In genomic region chr10:95611331-95611721, GRCm38 (mm10) we compare ENCODE assay signal across 9 mouse cellular contexts. TPM values are rescaled to one million over a fixed set of nuclear protein-coding genes. Genes with fewer than 3 reads are reported as not detected.
A peak's percentile ranks its signal among the peaks of the same experiment; 100 is the strongest.
DNase-seq lines count a peak whose midpoint lies in the region; ATAC-seq and TF ChIP-seq lines count a peak whose summit lies in the region.
"Had no signal": no experiment of that assay in that cellular context is flagged by ENCODE, and none has a peak within 500 bp of the region (broad histone marks: within the 10 kb centered on the region; RNA-seq: fewer than 3 reads in every experiment).

No protein-coding gene starts in this region.

- no peaks in the 10 kb centered on the region for H3K36me3 ChIP-seq in heart, embryonic 16.5 days (ENCODE audit: control insufficient read depth, insufficient read depth)
- H3K36me3 ChIP-seq in kidney, postnatal 0 days (ENCODE audit: insufficient read depth, low read length) = no peaks in the 10 kb centered on the region

- H3K27me3 ChIP-seq in heart, embryonic 16.5 days (ENCODE audit: control insufficient read depth, insufficient read depth, low read length) = no peaks in the 10 kb centered on the region
- no peaks in the 10 kb centered on the region for H3K27me3 ChIP-seq in kidney, postnatal 0 days (ENCODE audit: insufficient read depth, low read length)

- H3K9me3 ChIP-seq in heart, embryonic 16.5 days (replicated peaks; ENCODE audit: control insufficient read depth, low read length) = no peaks in the 10 kb centered on the region
- H3K9me3 ChIP-seq in kidney, postnatal 0 days (replicated peaks; ENCODE audit: low read length) = no peaks in the 10 kb centered on the region

- peak; percentile 36 for DNase-seq in adrenal gland, postnatal 10 days
- no peak for DNase-seq in adrenal gland, adult 8-10 months
- DNase-seq in embryo, embryonic 10 days (ENCODE audit: low spot score) = peak; percentile 51
- peak; percentile 63 for DNase-seq in kidney, postnatal 0 days (ENCODE audit: low spot score)
- DNase-seq in spleen, adult 18-20 months = no peak
- DNase-seq: forebrain, postnatal 0 days had no signal

- H3K9ac ChIP-seq in heart, embryonic 16.5 days (ENCODE audit: low read length) = peak overlapping the region; percentile 54
- 0 out of 2 replicates have a peak overlapping the region, but pooled peaks have one; percentile 35 for H3K9ac ChIP-seq in kidney, postnatal 0 days (ENCODE audit: low read depth, low read length)
- H3K9ac ChIP-seq: forebrain, postnatal 0 days had no signal

- peaks cover 11% of the 10 kb centered on the region for H3K4me1 ChIP-seq in heart, embryonic 16.5 days (ENCODE audit: control insufficient read depth, insufficient read depth, low read length)
- peaks cover 10% of the 10 kb centered on the region; the same call in 1 of the 2 replicates for H3K4me1 ChIP-seq in kidney, postnatal 0 days (replicated peaks; ENCODE audit: insufficient read depth, low read length)

- TF ChIP-seq CTCF in kidney, postnatal 0 days (IDR thresholded peaks at IDR 0.05; ENCODE audit: low read depth) = 0 out of 2 replicates have a peak, but pooled peaks have one; percentile 25

- WGBS in heart, embryonic 16.5 days = 27% methylated on average over 10 of the region's 10 CpGs
- whole genome bisulfite sequencing in kidney, postnatal 0 days = 20% methylated on average over 10 of the region's 10 CpGs

- H3K27ac ChIP-seq in heart, embryonic 16.5 days (ENCODE audit: low read length) = peak overlapping the region; percentile 72
- peak overlapping the region; percentile 54; the same call in 1 of the 2 replicates for H3K27ac ChIP-seq in kidney, postnatal 0 days

- peak; percentile 67 for ATAC-seq in heart, embryonic 16.5 days (replicated peaks; ENCODE audit: extremely low read depth, insufficient read depth, low FRiP score)
- 0 out of 2 replicates have a peak, but pooled peaks have one; percentile 29 for ATAC-seq in kidney, postnatal 0 days (replicated peaks; ENCODE audit: low FRiP score, low read depth)
- no peak for ATAC-seq in granulocyte monocyte progenitor cell, adult 5-6 weeks (replicated peaks; ENCODE audit: poor library complexity, severe bottlenecking)
- no peak for ATAC-seq in monocyte, adult 5-6 weeks (replicated peaks; ENCODE audit: insufficient number of reproducible peaks, low FRiP score, low TSS enrichment, poor library complexity, severe bottlenecking)

- H3K4me3 ChIP-seq in heart, embryonic 16.5 days (ENCODE audit: low read length) = peak overlapping the region; percentile 6; the same call in 1 of the 2 replicates
- H3K4me3 ChIP-seq in kidney, postnatal 0 days (replicated peaks; ENCODE audit: low read depth, low read length) = no peak overlapping the region

- H3K4me2 ChIP-seq in heart, embryonic 16.5 days (ENCODE audit: low read depth, low read length) = peak overlapping the region; percentile 58
- peak overlapping the region; percentile 38; the same call in 1 of the 2 replicates for H3K4me2 ChIP-seq in kidney, postnatal 0 days (ENCODE audit: low read length)

RNA-seq across cellular contexts. Expression of gene Nudt4, which starts 47.4 kb away (rescaled TPM):
- total RNA-seq in adrenal gland, postnatal 10 days (2021) = 100 to 1,000 TPM; 106 to 108 TPM
- total RNA-seq in adrenal gland, adult 8-10 months (2022) = 100 to 1,000 TPM in 3 of 4 experiments, 10 to 100 TPM in 1; 94.5 to 230 (median 162) TPM
- polyA plus RNA-seq in heart, embryonic 16.5 days (2015; fragmentation: Nextera tagmentation; extraction: Ambion mirVana) = 72.6 and 83.7 TPM in 2 replicates
- 215 and 232 TPM in 2 replicates for polyA plus RNA-seq in kidney, postnatal 0 days (2015; fragmentation: Nextera tagmentation; extraction: Ambion mirVana)
- total RNA-seq in granulocyte monocyte progenitor cell, adult 5-6 weeks (2014; fragmentation: Nextera tagmentation) = 29.7 and 51.7 TPM in 2 replicates
- 50.5 and 52.8 TPM in 2 replicates for total RNA-seq in granulocyte monocyte progenitor cell, adult 5-6 weeks (2017)
- total RNA-seq in monocyte, adult 5-6 weeks (2017) = 60.2 to 71.0 TPM (median 66.3 TPM) in 3 replicates

Comparison
In these comparisons a context has a peak if more than half of its experiments do, and no peak if none do; other contexts are left out.
1. DNase-seq: peak in adrenal gland, postnatal 10 days (single experiment), embryo, embryonic 10 days (single experiment) and kidney, postnatal 0 days (single experiment); none in adrenal gland, adult 8-10 months (single experiment) and spleen, adult 18-20 months (0 of 2).
2. ATAC-seq: peak in heart, embryonic 16.5 days (single experiment) and kidney, postnatal 0 days (single experiment); none in granulocyte monocyte progenitor cell, adult 5-6 weeks (single experiment) and monocyte, adult 5-6 weeks (single experiment).